In the genomic region with DNA sequence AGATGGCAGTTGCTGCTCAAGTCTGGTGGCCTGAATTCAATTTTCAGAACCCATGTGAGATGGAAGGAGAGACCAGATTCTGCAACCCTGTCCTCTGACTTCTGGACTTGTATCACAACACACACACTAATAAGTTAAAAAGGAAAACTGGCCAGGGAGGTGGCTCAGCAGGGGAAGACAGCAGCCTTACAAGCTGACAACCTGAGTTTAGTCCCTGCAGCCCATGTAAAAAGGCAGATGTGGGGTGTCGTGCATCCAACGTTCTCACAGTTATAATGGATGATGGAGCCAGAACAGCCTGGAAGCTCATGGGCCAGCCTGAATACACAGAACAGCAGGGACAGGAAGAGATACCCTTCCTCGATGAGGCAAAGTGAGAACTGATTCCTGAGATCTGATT, we compare ENCODE assay signal across 48 mouse cellular contexts. TPM values are rescaled to one million over a fixed set of nuclear protein-coding genes. Genes with fewer than 3 reads are reported as not detected.
"Had no signal": no experiment of that assay in that cellular context is flagged by ENCODE, and none has a peak within 500 bp of the region (broad histone marks: within the 10 kb centered on the region; RNA-seq: fewer than 3 reads in every experiment).

No protein-coding gene starts in this region.

- H3K27ac ChIP-seq: heart, embryonic 13.5 days; heart, embryonic 15.5 days; hindbrain, embryonic 10.5 days; hindbrain, embryonic 12.5 days; hindbrain, embryonic 13.5 days; hindbrain, embryonic 14.5 days; hindbrain, embryonic 15.5 days; hindbrain, postnatal 0 days; intestine, embryonic 15.5 days; kidney, embryonic 15.5 days; kidney, postnatal 0 days; layer of hippocampus, adult 2 months; left cerebral cortex, adult 2 months had no signal

- H3K4me3 ChIP-seq: heart, embryonic 12.5 days; heart, embryonic 13.5 days; heart, embryonic 15.5 days; hindbrain, embryonic 10.5 days; hindbrain, embryonic 12.5 days; hindbrain, embryonic 13.5 days; hindbrain, embryonic 15.5 days; intestine, embryonic 15.5 days; kidney, embryonic 15.5 days; layer of hippocampus, adult 2 months; left cerebral cortex, adult 2 months had no signal

- H3K27me3 ChIP-seq: hindbrain, embryonic 12.5 days; hindbrain, embryonic 13.5 days; hindbrain, embryonic 15.5 days; intestine, embryonic 15.5 days had no signal

- H3K9ac ChIP-seq: heart, embryonic 12.5 days; heart, embryonic 13.5 days; heart, embryonic 15.5 days; hindbrain, embryonic 12.5 days; hindbrain, embryonic 13.5 days; hindbrain, embryonic 14.5 days; hindbrain, embryonic 15.5 days; intestine, embryonic 15.5 days; kidney, embryonic 15.5 days had no signal

- H3K36me3 ChIP-seq: heart, embryonic 12.5 days; heart, embryonic 13.5 days; heart, embryonic 15.5 days; hindbrain, embryonic 10.5 days; hindbrain, embryonic 12.5 days; hindbrain, embryonic 13.5 days; hindbrain, embryonic 15.5 days; intestine, embryonic 15.5 days; kidney, embryonic 15.5 days had no signal

- H3K4me1 ChIP-seq: heart, embryonic 12.5 days; heart, embryonic 15.5 days; hindbrain, embryonic 10.5 days; hindbrain, embryonic 12.5 days; hindbrain, embryonic 13.5 days; hindbrain, embryonic 15.5 days; kidney, embryonic 15.5 days had no signal

- H3K4me2 ChIP-seq: heart, embryonic 11.5 days; heart, embryonic 12.5 days; heart, embryonic 13.5 days; heart, embryonic 15.5 days; hindbrain, embryonic 12.5 days; hindbrain, embryonic 13.5 days; hindbrain, embryonic 14.5 days; hindbrain, embryonic 15.5 days; intestine, embryonic 15.5 days; kidney, embryonic 15.5 days had no signal

- DNase-seq: heart, postnatal 10 days; heart, postnatal 14 days; heart, postnatal 4 days; kidney, adult 11 months; kidney, adult 18-20 months; kidney, adult 2 months; kidney, adult 8-10 months; kidney, adult 9 months; kidney, postnatal 10 days; kidney, postnatal 14 days; kidney, postnatal 25 days; kidney, postnatal 36 days; kidney, postnatal 4 days; layer of hippocampus, adult 9-11 months; layer of hippocampus, postnatal 36 days had no signal

- ATAC-seq: hindbrain, embryonic 16.5 days; hindbrain, postnatal 0 days; inflammation-experienced regulatory T-cells, adult 6 months; intestine, embryonic 15.5 days; intestine, embryonic 16.5 days; intestine, postnatal 0 days had no signal

- H3K9me3 ChIP-seq: heart, embryonic 12.5 days; heart, embryonic 13.5 days; heart, embryonic 15.5 days; hindbrain, embryonic 10.5 days; hindbrain, embryonic 12.5 days; hindbrain, embryonic 13.5 days; hindbrain, embryonic 15.5 days; intestine, embryonic 15.5 days; kidney, embryonic 15.5 days had no signal

RNA-seq across cellular contexts. Expression of gene Ffar4, which starts 15.5 kb away (rescaled TPM):
- total RNA-seq: heart, adult 8-10 months; hematopoietic stem cell, adult 5-6 weeks; hindbrain, postnatal 0 days; layer of hippocampus, adult 18-20 months; layer of hippocampus, adult 2 months; layer of hippocampus, postnatal 10 days; layer of hippocampus, postnatal 14 days; layer of hippocampus, postnatal 25 days; layer of hippocampus, postnatal 36 days; left cerebral cortex, adult 18-20 months had no signal
- polyA plus RNA-seq: heart, embryonic 11.5 days; heart, embryonic 12.5 days; heart, embryonic 14.5 days; heart, postnatal 0 days; hindbrain, embryonic 11.5 days; hindbrain, embryonic 12.5 days; hindbrain, embryonic 13.5 days; hindbrain, embryonic 14.5 days had no signal

RNA-seq across cellular contexts. Expression of gene Cep55, which starts 26.6 kb away (rescaled TPM):
- total RNA-seq: left cerebral cortex, adult 18-20 months had no signal

RNA-seq across cellular contexts. Expression of gene Rbp4, which starts 43.7 kb away (rescaled TPM):
- total RNA-seq: hematopoietic stem cell, adult 5-6 weeks had no signal
- polyA plus RNA-seq: inflammation-experienced regulatory T-cells, adult 6 months had no signal

RNA-seq across cellular contexts. Expression of gene Pde6c, which starts 51.2 kb away (rescaled TPM):
- total RNA-seq: heart, adult 8-10 months; heart, postnatal 10 days; heart, postnatal 14 days; heart, postnatal 25 days; heart, postnatal 4 days; hematopoietic stem cell, adult 5-6 weeks; hindbrain, postnatal 0 days; layer of hippocampus, postnatal 36 days had no signal
- polyA plus RNA-seq: heart, embryonic 12.5 days; heart, embryonic 13.5 days; heart, embryonic 14.5 days; heart, embryonic 15.5 days; heart, embryonic 16.5 days; heart, postnatal 0 days; hindbrain, embryonic 10.5 days; hindbrain, embryonic 11.5 days; inflammation-experienced regulatory T-cells, adult 6 months; kidney, adult 2 months; kidney, embryonic 14.5 days; large intestine, adult 2 months had no signal
